ENCODE assay signal across 8 mouse cellular contexts in genomic region chr5:113225686-113226435, GRCm38 (mm10). TPM values are rescaled to one million over a fixed set of nuclear protein-coding genes. Genes with fewer than 3 reads are reported as not detected.
A peak's percentile ranks its signal among the peaks of the same experiment; 100 is the strongest.
DNase-seq lines count a peak whose midpoint lies in the region; ATAC-seq lines count a peak whose summit lies in the region.
"Had no signal": no experiment of that assay in that cellular context is flagged by ENCODE, and none has a peak within 500 bp of the region (broad histone marks: within the 10 kb centered on the region; RNA-seq: fewer than 3 reads in every experiment).

No protein-coding gene starts in this region.

- H3K36me3 ChIP-seq in lung, embryonic 15.5 days, result no peaks in the 10 kb centered on the region
- no peaks in the 10 kb centered on the region for H3K36me3 ChIP-seq in forebrain, embryonic 16.5 days (ENCODE audit: control insufficient read depth, insufficient read depth)
- H3K36me3 ChIP-seq in liver, embryonic 15.5 days (replicated peaks), result no peaks in the 10 kb centered on the region

- peak overlapping the region; percentile 40; the same call in 1 of the 2 replicates for H3K27ac ChIP-seq in lung, embryonic 15.5 days
- H3K27ac ChIP-seq in forebrain, embryonic 16.5 days (ENCODE audit: low read length), result no peak overlapping the region
- no peak overlapping the region for H3K27ac ChIP-seq in liver, embryonic 15.5 days (replicated peaks)

- H3K9ac ChIP-seq in lung, embryonic 15.5 days, result peak overlapping the region; percentile 5; the same call in 1 of the 2 replicates
- H3K9ac ChIP-seq in forebrain, embryonic 16.5 days (replicated peaks; ENCODE audit: low read depth, low read length), result peak overlapping the region; percentile 42
- H3K9ac ChIP-seq in liver, embryonic 15.5 days, result no peak overlapping the region

- no peak overlapping the region for H3K4me3 ChIP-seq in lung, embryonic 15.5 days
- H3K4me3 ChIP-seq in forebrain, embryonic 16.5 days (replicated peaks; ENCODE audit: low read length), result peak overlapping the region; percentile 25
- no peak overlapping the region for H3K4me3 ChIP-seq in liver, embryonic 15.5 days (replicated peaks)

- DNase-seq in lung, adult 18-20 months, result no peak
- DNase-seq in right cerebral cortex, postnatal 4 days, result no peak
- no peak for DNase-seq in thymus, postnatal 10 days (ENCODE audit: low spot score in 2 of 2)
- no peak for DNase-seq in left cerebral cortex, adult 9 months (ENCODE audit: low spot score in 2 of 2)

- H3K27me3 ChIP-seq in lung, embryonic 15.5 days, result peaks cover 1% of the 10 kb centered on the region; the same call in 1 of the 2 replicates
- no peaks in the 10 kb centered on the region for H3K27me3 ChIP-seq in forebrain, embryonic 16.5 days (replicated peaks; ENCODE audit: control insufficient read depth, insufficient read depth, low read length)
- H3K27me3 ChIP-seq in liver, embryonic 15.5 days, result peaks cover 22% of the 10 kb centered on the region

- H3K9me3 ChIP-seq in lung, embryonic 15.5 days, result no peaks in the 10 kb centered on the region
- H3K9me3 ChIP-seq in forebrain, embryonic 16.5 days (ENCODE audit: control insufficient read depth, low read length), result no peaks in the 10 kb centered on the region
- H3K9me3 ChIP-seq in liver, embryonic 15.5 days (replicated peaks), result no peaks in the 10 kb centered on the region

- no peak for ATAC-seq in lung, embryonic 15.5 days (ENCODE audit: borderline replicate concordance, extremely low read depth, low FRiP score, low TSS enrichment)
- peak; percentile 19; the same call in 1 of the 2 replicates for ATAC-seq in forebrain, embryonic 16.5 days
- ATAC-seq in liver, embryonic 15.5 days (ENCODE audit: insufficient read depth), result no peak
- ATAC-seq: activated CD4-positive, CD25-positive, alpha-beta regulatory T cell, adult 4 months had no signal

- peaks cover 18% of the 10 kb centered on the region for H3K4me1 ChIP-seq in lung, embryonic 15.5 days
- H3K4me1 ChIP-seq in forebrain, embryonic 16.5 days (replicated peaks; ENCODE audit: control insufficient read depth, insufficient read depth, low read length), result peaks cover 12% of the 10 kb centered on the region
- peaks cover 12% of the 10 kb centered on the region for H3K4me1 ChIP-seq in liver, embryonic 15.5 days (replicated peaks)

- H3K4me2 ChIP-seq in lung, embryonic 15.5 days, result peak overlapping the region; percentile 52
- peak overlapping the region; percentile 50 for H3K4me2 ChIP-seq in forebrain, embryonic 16.5 days (ENCODE audit: low read length)
- peak overlapping the region; percentile 38 for H3K4me2 ChIP-seq in liver, embryonic 15.5 days

- WGBS in lung, embryonic 15.5 days, result 21% methylated on average over 25 of the region's 25 CpGs
- WGBS in forebrain, embryonic 16.5 days, result 7% methylated on average over 25 of the region's 25 CpGs
- whole genome bisulfite sequencing in liver, embryonic 15.5 days (ENCODE audit: insufficient replicate concordance), result 18% methylated on average over 25 of the region's 25 CpGs

RNA-seq across cellular contexts. Expression of gene Tmem211, which starts 0.8 kb away (rescaled TPM):
- polyA plus RNA-seq in lung, embryonic 15.5 days (2015; fragmentation: Nextera tagmentation; extraction: Ambion mirVana), result not detected in 2 replicates
- polyA plus RNA-seq in forebrain, embryonic 16.5 days (2015; fragmentation: Nextera tagmentation; extraction: Ambion mirVana), result not detected in 2 replicates
- not detected in 2 replicates for polyA plus RNA-seq in liver, embryonic 15.5 days (2015; fragmentation: Nextera tagmentation; extraction: Ambion mirVana)
- polyA plus RNA-seq: activated CD4-positive, CD25-positive, alpha-beta regulatory T cell, adult 4 months had no signal

RNA-seq across cellular contexts. Expression of gene 2900026A02Rik, which starts 4.8 kb away (rescaled TPM):
- polyA plus RNA-seq in lung, embryonic 15.5 days (2015; fragmentation: Nextera tagmentation; extraction: Ambion mirVana), result 10.8 and 11.9 TPM in 2 replicates
- 4.6 and 5.0 TPM in 2 replicates for polyA plus RNA-seq in forebrain, embryonic 16.5 days (2015; fragmentation: Nextera tagmentation; extraction: Ambion mirVana)
- polyA plus RNA-seq in liver, embryonic 15.5 days (2015; fragmentation: Nextera tagmentation; extraction: Ambion mirVana), result 2.0 and 2.8 TPM in 2 replicates
